Mouse (Mus musculus) lung, postnatal 25 days (tissue): Measurements from ENCODE around the gene Defb43.
A peak's percentile ranks its signal among the peaks of the same experiment; 100 is the strongest.

Experiments used
- DNase-seq: peaks from one replicate; pipeline ENCODE4 v3.0.0; 2022; ENCODE audit warnings: low spot score

The Defb43 gene

GRCm38 (mm10) chr14:63066630-63067310 lies 55.2 kb downstream of the Defb43 start:
- DNase-seq: peak; percentile 60
